Mouse (Mus musculus): ENCODE data around the gene Prr18.

GRCm38 (mm10) chr17:8367514-8368480, 30.5 kb downstream of the Prr18 start:
- TF ChIP-seq GATA1 (IDR thresholded peaks at IDR 0.05; ENCODE audit: low read length), result no peak
- TF ChIP-seq TAL1 (IDR thresholded peaks at IDR 0.05; ENCODE audit: low read length), result no peak

Measured in erythroblast, embryonic 14.5 days (primary cell).